Mouse (Mus musculus) hindbrain, embryonic 14.5 days (tissue): ENCODE data around the gene Ezh1. TPM values are rescaled to one million over a fixed set of nuclear protein-coding genes. Genes with fewer than 3 reads are reported as not detected.
A peak's percentile ranks its signal among the peaks of the same experiment; 100 is the strongest.

Experiments used
- ATAC-seq: fragments of 200-750 bp; cut with Nextera tagmentation; 2 replicates; pipeline ENCODE4 v1.8.0; 2017; ENCODE audit warnings: moderate number of reproducible peaks, mild to moderate bottlenecking, moderate TSS enrichment, moderate library complexity; ENCODE audit not compliant: low FRiP score
- DNase-seq: peaks from one replicate; pipeline ENCODE4 v3.0.0-alpha.2; 2015; ENCODE audit warnings: low spot score
- H3K27ac ChIP-seq: fragments of 300-500 bp; sonication (generic); 2 replicates; pipeline ENCODE4 v1.5.1; 2014; ENCODE audit warnings: mild to moderate bottlenecking, moderate library complexity
- H3K27me3 ChIP-seq: fragments of 300-500 bp; sonication (generic); 2 replicates; pipeline ENCODE4 v1.6.1; 2014; ENCODE audit warnings: mild to moderate bottlenecking, low read length, mixed read lengths; ENCODE audit not compliant: control insufficient read depth, insufficient read depth
- H3K36me3 ChIP-seq: fragments of 300-500 bp; sonication (generic); replicated peaks from 2 replicates; pipeline ENCODE4 v1.6.1; 2014; ENCODE audit not compliant: control insufficient read depth, insufficient read depth
- H3K4me1 ChIP-seq: fragments of 300-500 bp; sonication (generic); replicated peaks from 2 replicates; pipeline ENCODE4 v1.6.1; 2014; ENCODE audit warnings: antibody characterized with exemption, low read length, mixed read lengths; ENCODE audit not compliant: control insufficient read depth, insufficient read depth
- H3K4me2 ChIP-seq: fragments of 300-500 bp; sonication (generic); replicated peaks from 2 replicates; pipeline ENCODE4 v1.6.1; 2014; ENCODE audit warnings: mild to moderate bottlenecking, moderate library complexity
- H3K4me3 ChIP-seq: fragments of 300-500 bp; sonication (generic); replicated peaks from 2 replicates; pipeline ENCODE4 v1.5.1; 2014; ENCODE audit warnings: mild to moderate bottlenecking, low read length
- H3K9ac ChIP-seq: fragments of 300-500 bp; sonication (generic); 2 replicates; pipeline ENCODE4 v1.6.1; 2014
- H3K9me3 ChIP-seq: fragments of 300-500 bp; sonication (generic); 2 replicates; pipeline ENCODE4 v1.6.1; 2016; ENCODE audit warnings: low read length; ENCODE audit not compliant: control insufficient read depth
- WGBS: fragments of 180-500 bp; shearing (Covaris S2); extraction: QIAGEN DNeasy Blood & Tissue Kit; methylation state at CpG from one replicate; pipeline ENCODE4 v1.1.7; 2014; 5-methylcytosine and 5-hydroxymethylcytosine counted together
- polyA plus RNA-seq: library from polyadenylated mRNA; unstranded; fragments of >200 nt; fragmentation: Nextera tagmentation; extraction: Ambion mirVana; gene quantifications from 2 replicates; pipeline ENCODE4 v1.2.1, GENCODE M21; 2014

The Ezh1 gene
- polyA plus RNA-seq, 1 experiment from 2014 or later, result 26.9 TPM

GRCm38 (mm10) chr11:101180846-101181740 is 45.2 kb downstream of the Ezh1 start:
- DNase-seq (peak; percentile 74), ATAC-seq (no peak)
- H3K27me3 ChIP-seq, result peaks cover 25% of the 10 kb centered on the region
- H3K4me1 ChIP-seq, result peaks cover 11% of the 10 kb centered on the region; the same call in 1 of the 2 replicates
- no peak overlapping the region for H3K27ac ChIP-seq
- 44% methylated on average over 10 of the region's 10 CpGs for WGBS
- H3K36me3 ChIP-seq, result no peaks in the 10 kb centered on the region
- H3K4me2 ChIP-seq, result no peak overlapping the region
- H3K9me3 ChIP-seq, result no peaks in the 10 kb centered on the region
- H3K9ac ChIP-seq, result no peak overlapping the region
- no peak overlapping the region for H3K4me3 ChIP-seq

- 70% methylated on average over 17 of the region's 17 CpGs for WGBS
- ATAC-seq, result no peak
- no peaks in the 10 kb centered on the region for H3K36me3 ChIP-seq
These were observed 46.0 kb downstream of the Ezh1 start for GRCm38 (mm10) chr11:101180261-101180660.

GRCm38 (mm10) chr11:101179306-101179705 is 47.0 kb downstream of the Ezh1 start:
- ATAC-seq (no peak), DNase-seq (no peak)
- no peaks in the 10 kb centered on the region for H3K36me3 ChIP-seq
- H3K27me3 ChIP-seq, result peaks cover 33% of the 10 kb centered on the region
- H3K4me3 ChIP-seq, result no peak overlapping the region
- H3K9me3 ChIP-seq, result no peaks in the 10 kb centered on the region
- H3K27ac ChIP-seq, result no peak overlapping the region
- WGBS, result 84% methylated on average over 15 of the region's 15 CpGs
- H3K4me2 ChIP-seq, result no peak overlapping the region
- H3K9ac ChIP-seq, result no peak overlapping the region
- H3K4me1 ChIP-seq, result peaks cover 21% of the 10 kb centered on the region

More at GRCm38 (mm10) chr11:101180261-101180660, 46.0 kb downstream of the Ezh1 start:
- Histone ChIP-seq H3K4me3 (no peak overlapping the region), H3K9ac (no peak overlapping the region), H3K4me1 (peaks cover 13% of the 10 kb centered on the region), H3K27ac (no peak overlapping the region), H3K4me2 (no peak overlapping the region), H3K9me3 (no peaks in the 10 kb centered on the region), H3K27me3 (peaks cover 28% of the 10 kb centered on the region)
- no peak for DNase-seq

- no peak overlapping the region for H3K27ac ChIP-seq
- WGBS, result 53% methylated on average over 36 of the region's 36 CpGs
- H3K4me3 ChIP-seq, result no peak overlapping the region; the same call in 1 of the 2 replicates
- peaks cover 31% of the 10 kb centered on the region for H3K4me1 ChIP-seq
- no peaks in the 10 kb centered on the region for H3K36me3 ChIP-seq
- peaks cover 35% of the 10 kb centered on the region for H3K27me3 ChIP-seq
- H3K9me3 ChIP-seq, result no peaks in the 10 kb centered on the region
- no peak for ATAC-seq
- peak overlapping the region; percentile 33 for H3K4me2 ChIP-seq
- no peak for DNase-seq
- H3K9ac ChIP-seq, result 0 out of 2 replicates have a peak overlapping the region, but pooled peaks have one; percentile 11
These were observed 47.9 kb downstream of the Ezh1 start for GRCm38 (mm10) chr11:101178061-101179058.

GRCm38 (mm10) chr11:101176933-101177773 is 49.1 kb downstream of the Ezh1 start:
- peak; percentile 8; the same call in 1 of the 2 replicates for ATAC-seq

GRCm38 (mm10) chr11:101176117-101176691 is 50.1 kb downstream of the Ezh1 start:
- Histone ChIP-seq H3K27ac (peak overlapping the region; percentile 54), H3K9me3 (no peaks in the 10 kb centered on the region), H3K9ac (peak overlapping the region; percentile 48), H3K4me3 (peak overlapping the region; percentile 41), H3K27me3 (peaks cover 40% of the 10 kb centered on the region), H3K4me2 (peak overlapping the region; percentile 63), H3K4me1 (peaks cover 47% of the 10 kb centered on the region), H3K36me3 (no peaks in the 10 kb centered on the region)
- 2% methylated on average over 25 of the region's 25 CpGs for WGBS
- DNase-seq (no peak), ATAC-seq (no peak)

More at GRCm38 (mm10) chr11:101176933-101177773, 49.1 kb downstream of the Ezh1 start:
- Histone ChIP-seq H3K4me2 (peak overlapping the region; percentile 63), H3K4me3 (peak overlapping the region; percentile 41), H3K36me3 (no peaks in the 10 kb centered on the region), H3K4me1 (peaks cover 42% of the 10 kb centered on the region), H3K9me3 (no peaks in the 10 kb centered on the region), H3K9ac (peak overlapping the region; percentile 48), H3K27me3 (peaks cover 40% of the 10 kb centered on the region), H3K27ac (no peak overlapping the region)
- WGBS, result 29% methylated on average over 22 of the region's 22 CpGs
- peak; percentile 68 for DNase-seq

DNA sequence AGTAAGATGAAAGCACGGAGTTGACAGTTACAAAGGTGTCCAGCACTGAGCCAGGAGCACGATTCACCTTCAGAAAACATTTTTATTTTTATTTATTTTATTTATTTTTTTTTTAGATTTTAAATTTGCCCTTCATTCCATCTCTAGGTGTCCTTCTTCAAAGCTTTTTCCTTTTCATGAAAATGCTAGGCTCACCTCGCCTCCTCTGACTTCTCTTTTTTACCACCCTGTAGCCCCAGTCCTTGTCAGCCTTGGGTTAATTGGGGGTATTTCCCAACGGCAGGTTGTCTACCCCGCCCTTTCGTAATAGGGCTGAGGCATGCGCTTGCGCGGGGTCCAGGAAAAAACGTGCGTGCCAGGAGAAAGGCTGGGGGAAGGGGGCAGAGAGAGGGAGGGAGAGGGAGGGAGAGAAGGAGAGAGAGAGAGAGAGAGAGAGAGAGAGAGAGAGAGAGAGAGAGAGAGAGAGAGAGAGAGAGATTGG is 50.6 kb downstream of the Ezh1 start:
- Histone ChIP-seq H3K9ac (peak overlapping the region; percentile 48; the same call in 1 of the 2 replicates), H3K9me3 (no peaks in the 10 kb centered on the region), H3K4me3 (peak overlapping the region; percentile 41), H3K36me3 (no peaks in the 10 kb centered on the region), H3K27me3 (peaks cover 40% of the 10 kb centered on the region), H3K4me1 (peaks cover 47% of the 10 kb centered on the region), H3K27ac (no peak overlapping the region), H3K4me2 (peak overlapping the region; percentile 63)
- 8% methylated on average over 11 of the region's 11 CpGs for WGBS
- DNase-seq, result no peak
- ATAC-seq, result no peak
